Mouse (Mus musculus): ENCODE results near the gene Rbms3. TPM values are rescaled to one million over a fixed set of nuclear protein-coding genes. Genes with fewer than 3 reads are reported as not detected.

Gene Rbms3
- total RNA-seq, 2 experiments from 2014 or later: 15.1 to 16.3 TPM

- TF ChIP-seq CTCF (conservative IDR thresholded peaks at IDR 0.05): no peak
- H3K27ac ChIP-seq: no peak overlapping the region
- DNase-seq (ENCODE audit: low spot score in 2 of 2): no peak
- no peak overlapping the region for H3K4me3 ChIP-seq
Measured at GRCm38 (mm10) chr9:116947369-116947768, 682.3 kb downstream of the Rbms3 start.

DNA sequence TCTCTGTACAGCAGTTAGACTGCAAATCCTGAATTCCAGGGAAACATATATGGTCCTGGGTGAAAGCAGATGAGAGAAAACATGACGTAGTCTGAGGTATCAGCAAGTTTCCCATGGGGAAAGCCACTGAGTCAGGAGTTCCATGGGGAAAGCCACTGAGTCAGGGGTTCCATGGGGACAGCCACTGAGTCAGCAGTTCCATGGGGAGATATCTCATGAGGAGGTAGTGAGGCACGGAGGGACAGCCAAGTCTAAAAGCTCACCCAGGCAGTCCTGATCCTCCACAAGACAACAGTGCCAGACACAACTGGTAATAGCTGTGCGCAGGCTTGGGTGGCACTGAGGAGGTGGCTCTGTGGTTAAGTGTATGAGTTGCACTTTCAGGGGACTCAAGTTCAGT, 682.9 kb downstream of the Rbms3 start:
- Histone ChIP-seq H3K27ac (no peak overlapping the region), H3K4me3 (no peak overlapping the region)
- no peak for TF ChIP-seq CTCF (conservative IDR thresholded peaks at IDR 0.05)
- no peak for DNase-seq (ENCODE audit: low spot score in 2 of 2)

DNA sequence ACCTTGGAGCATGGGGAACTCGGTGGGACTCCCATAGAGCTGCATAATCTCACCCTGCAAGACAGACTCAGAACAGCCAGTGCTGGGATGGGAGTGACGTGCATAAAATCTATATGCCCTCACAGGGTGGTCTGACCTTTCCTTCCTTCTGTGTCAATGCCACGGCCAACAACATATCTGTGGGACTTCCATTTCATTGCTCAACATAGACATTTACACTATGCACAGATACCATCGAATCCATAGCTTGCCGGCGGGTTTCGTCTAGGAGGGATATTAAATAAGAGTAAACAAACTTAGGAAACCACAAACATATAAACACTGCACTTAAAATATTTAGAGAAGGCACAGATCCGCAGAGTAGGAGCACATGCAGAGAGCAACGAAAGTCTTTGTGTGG, 684.0 kb downstream of the Rbms3 start:
- no peak overlapping the region for H3K27ac ChIP-seq
- DNase-seq (ENCODE audit: low spot score in 2 of 2): no peak
- no peak for TF ChIP-seq CTCF (conservative IDR thresholded peaks at IDR 0.05)
- no peak overlapping the region for H3K4me3 ChIP-seq

- Histone ChIP-seq H3K4me3 (no peak overlapping the region), H3K27ac (no peak overlapping the region)
- TF ChIP-seq CTCF (conservative IDR thresholded peaks at IDR 0.05): no peak
- DNase-seq (ENCODE audit: low spot score in 2 of 2): no peak
Measured at GRCm38 (mm10) chr9:116943902-116944301, 685.8 kb downstream of the Rbms3 start.

DNA sequence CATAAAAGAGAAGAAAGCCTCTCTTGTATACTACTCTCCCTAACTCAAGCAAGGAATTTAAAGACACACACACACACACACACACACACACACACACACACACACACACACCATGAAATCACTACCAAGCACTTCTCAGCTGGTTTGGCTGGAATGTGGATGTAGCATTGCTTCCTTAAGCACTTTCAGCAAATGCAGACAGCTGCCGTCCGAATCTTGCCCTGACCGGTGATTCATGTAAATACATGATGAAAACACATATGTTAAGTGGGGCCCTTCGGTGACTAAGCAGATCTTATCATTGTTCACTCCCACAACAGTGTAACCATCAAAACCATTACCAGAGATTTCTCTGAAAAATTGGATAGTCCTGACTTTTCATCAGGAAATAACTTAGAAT, 688.6 kb downstream of the Rbms3 start:
- no peak for TF ChIP-seq CTCF (conservative IDR thresholded peaks at IDR 0.05)
- no peak for DNase-seq (ENCODE audit: low spot score in 2 of 2)
- no peak overlapping the region for H3K4me3 ChIP-seq
- no peak overlapping the region for H3K27ac ChIP-seq

- no peak for TF ChIP-seq CTCF (conservative IDR thresholded peaks at IDR 0.05)
- no peak for DNase-seq (ENCODE audit: low spot score in 2 of 2)
- Histone ChIP-seq H3K4me3 (no peak overlapping the region), H3K27ac (no peak overlapping the region)
Measured at GRCm38 (mm10) chr9:116940693-116941092, 689.0 kb downstream of the Rbms3 start.

DNA sequence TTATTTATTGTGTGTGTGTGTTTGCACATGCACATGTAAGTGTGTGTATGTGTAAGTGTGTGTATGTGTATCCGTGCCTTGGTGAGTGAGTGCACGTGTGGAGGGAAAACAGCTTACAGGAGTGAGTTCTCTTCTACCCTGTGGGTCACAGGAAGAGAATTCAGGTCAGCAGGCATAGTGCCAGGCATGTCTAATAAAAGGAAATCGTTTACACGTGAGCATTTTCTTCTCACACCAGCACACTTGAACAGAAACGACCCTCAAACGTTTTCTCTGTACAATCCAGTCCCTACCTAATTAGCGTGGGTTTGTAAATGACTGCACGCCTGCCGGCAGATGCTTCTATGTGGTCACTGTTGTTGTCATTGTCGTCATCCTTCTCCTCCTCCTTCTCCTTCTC, 701.4 kb downstream of the Rbms3 start:
- Histone ChIP-seq H3K27ac (no peak overlapping the region), H3K4me3 (no peak overlapping the region)
- DNase-seq (ENCODE audit: low spot score in 2 of 2): no peak
- TF ChIP-seq CTCF (conservative IDR thresholded peaks at IDR 0.05): no peak

GRCm38 (mm10) chr9:116923151-116923550, 706.6 kb downstream of the Rbms3 start:
- Histone ChIP-seq H3K27ac (no peak overlapping the region), H3K4me3 (no peak overlapping the region)
- TF ChIP-seq CTCF (conservative IDR thresholded peaks at IDR 0.05): no peak
- no peak for DNase-seq (ENCODE audit: low spot score in 2 of 2)

DNA sequence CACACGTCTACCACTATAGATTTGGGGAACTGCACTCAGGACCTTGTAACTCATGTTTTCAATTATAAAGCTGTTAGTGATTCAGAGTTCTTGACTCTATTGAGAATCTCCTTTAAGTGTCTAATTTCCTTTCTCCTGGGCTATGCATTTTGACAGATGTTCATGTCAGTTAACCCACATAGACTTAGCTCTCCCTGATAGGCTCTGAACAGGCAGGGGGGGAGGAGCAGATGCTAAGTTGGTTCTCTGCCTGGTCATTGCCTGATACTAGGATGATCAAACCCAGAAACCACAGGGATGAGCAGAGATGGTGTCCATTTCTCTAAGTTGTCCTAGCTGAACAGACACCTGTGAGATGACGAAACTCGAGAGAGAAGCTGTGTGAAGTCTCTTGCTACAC, 707.2 kb downstream of the Rbms3 start:
- no peak for DNase-seq (ENCODE audit: low spot score in 2 of 2)
- Histone ChIP-seq H3K4me3 (no peak overlapping the region), H3K27ac (no peak overlapping the region)
- no peak for TF ChIP-seq CTCF (conservative IDR thresholded peaks at IDR 0.05)

- no peak for TF ChIP-seq CTCF (conservative IDR thresholded peaks at IDR 0.05)
- Histone ChIP-seq H3K4me3 (no peak overlapping the region), H3K27ac (no peak overlapping the region)
- DNase-seq (ENCODE audit: low spot score in 2 of 2): peak in 1 of 2 experiments; percentile 3
Measured at GRCm38 (mm10) chr9:116919441-116920019, 710.2 kb downstream of the Rbms3 start.

DNA sequence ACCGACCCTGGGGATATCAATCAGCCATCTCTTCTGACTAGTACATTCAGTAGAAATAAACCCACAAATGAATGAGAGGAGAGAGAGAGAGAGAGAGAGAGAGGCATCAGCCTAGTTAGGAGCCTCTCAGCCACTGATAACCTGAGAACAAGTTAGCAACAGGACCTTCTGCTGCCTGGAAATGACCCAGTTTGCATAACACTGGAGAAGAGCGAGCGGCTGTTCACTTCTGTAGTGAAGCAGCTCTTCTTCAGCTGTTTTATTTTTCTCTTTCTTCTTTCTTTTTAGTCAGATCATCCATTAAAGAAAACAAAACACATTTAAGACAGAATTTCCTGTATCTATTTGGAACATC, 717.2 kb downstream of the Rbms3 start:
- DNase-seq (ENCODE audit: low spot score in 2 of 2): no peak
- Histone ChIP-seq H3K27ac (no peak overlapping the region), H3K4me3 (no peak overlapping the region)
- TF ChIP-seq CTCF (conservative IDR thresholded peaks at IDR 0.05): no peak

- Histone ChIP-seq H3K4me3 (no peak overlapping the region), H3K27ac (no peak overlapping the region)
- TF ChIP-seq CTCF (conservative IDR thresholded peaks at IDR 0.05): no peak
- no peak for DNase-seq (ENCODE audit: low spot score in 2 of 2)
Measured at GRCm38 (mm10) chr9:116911781-116912492, 717.8 kb downstream of the Rbms3 start.

DNA sequence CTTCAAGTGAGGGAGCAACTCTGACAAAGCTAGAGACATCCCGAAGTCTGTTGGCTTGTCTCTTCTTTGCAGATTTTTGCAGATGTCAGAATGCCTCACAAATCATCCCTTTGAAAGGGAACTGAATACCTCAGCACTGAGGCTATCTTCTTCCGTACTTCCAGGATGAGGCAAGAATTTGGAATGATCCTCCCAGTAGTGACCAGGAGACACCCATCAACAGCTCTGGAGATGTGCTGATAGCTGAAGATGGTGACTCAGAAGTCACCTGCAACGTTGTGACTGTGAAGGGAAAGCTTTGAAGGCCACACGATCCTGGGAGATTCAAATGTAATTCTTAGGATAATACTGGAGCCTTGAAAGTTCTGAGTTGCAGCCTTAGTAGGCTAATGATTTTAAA, 720.2 kb downstream of the Rbms3 start:
- no peak for TF ChIP-seq CTCF (conservative IDR thresholded peaks at IDR 0.05)
- Histone ChIP-seq H3K4me3 (no peak overlapping the region), H3K27ac (no peak overlapping the region)
- DNase-seq (ENCODE audit: low spot score in 2 of 2): no peak

GRCm38 (mm10) chr9:116906955-116907354, 722.8 kb downstream of the Rbms3 start:
- no peak overlapping the region for H3K4me3 ChIP-seq
- TF ChIP-seq CTCF (conservative IDR thresholded peaks at IDR 0.05): peak; percentile 70
- DNase-seq (ENCODE audit: low spot score in 2 of 2): no peak
- H3K27ac ChIP-seq: no peak overlapping the region
